Mouse (Mus musculus): ENCODE measurements around the gene Exoc6. TPM values are rescaled to one million over a fixed set of nuclear protein-coding genes. Genes with fewer than 3 reads are reported as not detected.

Gene Exoc6
- polyA plus RNA-seq, 1 experiment: 14.1 TPM

DNA sequence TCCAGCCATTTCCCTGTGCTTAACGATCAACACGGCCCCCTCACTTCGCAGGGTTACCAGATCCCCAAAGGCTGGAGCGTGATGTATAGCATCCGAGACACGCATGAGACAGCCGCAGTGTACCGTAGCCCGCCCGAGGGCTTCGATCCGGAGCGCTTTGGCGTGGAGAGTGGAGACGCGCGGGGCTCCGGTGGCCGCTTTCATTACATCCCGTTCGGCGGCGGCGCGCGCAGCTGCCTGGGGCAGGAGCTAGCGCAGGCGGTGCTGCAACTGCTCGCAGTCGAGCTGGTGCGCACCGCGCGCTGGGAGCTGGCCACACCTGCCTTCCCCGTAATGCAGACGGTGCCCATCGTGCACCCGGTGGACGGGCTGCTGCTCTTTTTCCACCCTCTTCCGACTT lies 142.7 kb downstream of the Exoc6 start:
- no peak for TF ChIP-seq FLI1 (IDR thresholded peaks at IDR 0.05; ENCODE audit: low read length)
- no peak for TF ChIP-seq GATA1 (IDR thresholded peaks at IDR 0.05; ENCODE audit: borderline replicate concordance, low read length)
- Histone ChIP-seq H3K4me3 (replicated peaks) (peak overlapping the region; percentile 85), H3K36me3 (replicated peaks; ENCODE audit: low read length) (peaks cover 75% of the 10 kb centered on the region), H3K27me3 (replicated peaks) (peaks cover 64% of the 10 kb centered on the region), H3K9me3 (peaks cover 5% of the 10 kb centered on the region; the same call in 1 of the 2 replicates), H3K4me1 (peaks cover 55% of the 10 kb centered on the region)

DNA sequence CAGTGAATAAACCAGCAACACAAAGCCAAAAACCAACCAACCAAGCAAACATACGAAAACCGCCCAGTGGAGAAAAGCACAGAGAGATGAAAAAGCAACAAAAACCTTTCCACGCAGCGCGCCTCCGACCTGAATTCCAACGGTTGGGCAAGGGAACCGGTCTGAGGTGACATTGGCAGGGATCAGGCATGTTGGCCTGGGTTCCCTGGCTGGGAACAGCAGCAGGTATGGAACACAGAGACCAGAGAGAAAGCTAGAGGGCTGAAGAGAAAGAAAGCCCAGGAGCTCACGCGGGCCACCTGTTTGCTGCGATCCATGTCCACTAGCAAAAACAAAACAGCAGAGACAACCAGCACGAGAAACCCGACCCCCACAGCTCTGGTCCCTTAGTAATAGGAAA lies 144.9 kb downstream of the Exoc6 start:
- Histone ChIP-seq H3K9me3 (peaks cover 5% of the 10 kb centered on the region; the same call in 1 of the 2 replicates), H3K4me1 (peaks cover 59% of the 10 kb centered on the region), H3K4me3 (replicated peaks) (no peak overlapping the region), H3K27me3 (replicated peaks) (peaks cover 87% of the 10 kb centered on the region), H3K36me3 (replicated peaks; ENCODE audit: low read length) (peaks cover 67% of the 10 kb centered on the region)
- TF ChIP-seq FLI1 (IDR thresholded peaks at IDR 0.05; ENCODE audit: low read length) (no peak), GATA1 (IDR thresholded peaks at IDR 0.05; ENCODE audit: borderline replicate concordance, low read length) (no peak)

DNA sequence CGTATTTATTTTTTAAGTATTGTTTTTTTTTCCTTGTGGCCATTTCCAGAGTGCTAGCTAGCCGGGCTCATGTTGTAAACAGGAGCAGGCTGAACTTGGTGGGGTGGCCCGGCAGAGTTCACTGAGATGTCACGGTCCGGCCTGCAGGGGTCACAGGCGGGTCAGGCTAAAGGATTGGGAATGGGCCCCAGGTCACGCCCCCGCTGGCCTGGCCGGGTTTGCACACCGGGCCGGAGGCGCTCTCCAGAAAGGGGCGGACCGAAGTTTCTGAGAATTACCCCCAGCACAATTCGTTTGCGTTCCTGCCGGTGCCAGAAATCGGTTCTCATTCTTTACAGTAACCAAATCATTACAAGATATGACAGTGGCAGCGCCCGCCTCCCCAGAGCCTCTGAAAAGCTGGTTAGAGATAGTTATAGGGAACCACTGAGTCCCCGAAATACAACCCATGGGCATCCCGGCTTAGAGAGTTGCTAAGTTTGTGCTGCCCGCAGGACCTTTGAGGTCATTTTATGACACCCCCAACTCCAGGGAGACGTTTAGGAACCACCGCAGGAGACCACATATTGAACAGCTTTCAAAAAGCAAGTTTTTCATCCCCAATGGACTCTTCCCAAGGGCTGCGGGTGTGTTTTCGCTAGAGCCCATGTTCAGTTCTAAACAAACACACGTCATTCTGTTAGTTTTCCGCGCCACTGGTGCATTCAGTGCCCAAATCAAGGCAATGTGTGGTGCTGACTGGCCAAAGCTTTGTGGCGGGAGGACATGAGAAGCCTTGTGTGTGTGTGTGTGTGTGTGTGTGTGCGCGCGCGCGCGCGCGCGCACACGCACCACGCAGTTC lies 145.8 kb downstream of the Exoc6 start:
- Histone ChIP-seq H3K36me3 (replicated peaks; ENCODE audit: low read length) (peaks cover 65% of the 10 kb centered on the region), H3K27me3 (replicated peaks) (peaks cover 92% of the 10 kb centered on the region), H3K4me3 (replicated peaks) (peak overlapping the region; percentile 54), H3K9me3 (peaks cover 5% of the 10 kb centered on the region; the same call in 1 of the 2 replicates), H3K4me1 (peaks cover 55% of the 10 kb centered on the region)
- no peak for TF ChIP-seq GATA1 (IDR thresholded peaks at IDR 0.05; ENCODE audit: borderline replicate concordance, low read length)
- TF ChIP-seq FLI1 (IDR thresholded peaks at IDR 0.05; ENCODE audit: low read length): no peak

DNA sequence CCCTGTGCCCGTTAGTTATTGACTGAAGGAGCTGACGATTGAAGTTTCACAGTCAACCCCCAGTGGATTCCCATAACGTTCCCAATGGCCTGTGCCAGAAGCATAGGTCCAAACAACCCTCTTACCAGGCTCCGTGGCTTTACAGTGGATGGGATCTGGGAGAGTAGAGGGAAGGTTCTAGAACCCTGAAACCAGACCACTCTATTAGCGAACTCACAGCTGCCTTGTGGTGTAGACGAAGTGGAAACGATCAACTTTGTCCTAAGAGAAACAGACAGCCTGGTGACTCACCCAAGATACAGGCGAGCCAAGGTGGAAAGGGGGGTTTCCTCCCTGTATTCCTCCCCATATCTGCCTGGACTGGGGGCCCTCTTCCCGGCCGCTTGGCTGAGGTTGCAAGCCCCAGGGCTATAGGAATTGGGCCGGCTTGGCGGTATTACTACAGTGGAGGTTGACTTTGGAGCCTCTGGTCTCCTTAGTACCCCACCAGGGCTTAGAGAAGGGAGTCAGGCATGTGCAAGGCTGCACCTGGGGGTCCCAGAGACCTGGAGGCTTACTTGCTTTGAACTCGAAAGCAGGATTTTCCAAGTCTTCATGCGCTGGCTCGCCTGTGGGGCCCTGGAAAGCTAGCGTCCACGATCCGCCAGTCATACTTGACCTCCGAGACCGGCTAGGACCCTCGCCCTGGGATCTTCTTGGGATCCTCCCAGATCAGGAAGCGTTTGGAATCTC lies 146.6 kb downstream of the Exoc6 start:
- Histone ChIP-seq H3K9me3 (peaks cover 5% of the 10 kb centered on the region; the same call in 1 of the 2 replicates), H3K4me1 (peaks cover 54% of the 10 kb centered on the region), H3K27me3 (replicated peaks) (peaks cover 94% of the 10 kb centered on the region), H3K36me3 (replicated peaks; ENCODE audit: low read length) (peaks cover 57% of the 10 kb centered on the region), H3K4me3 (replicated peaks) (peak overlapping the region; percentile 81)
- no peak for TF ChIP-seq GATA1 (IDR thresholded peaks at IDR 0.05; ENCODE audit: borderline replicate concordance, low read length)
- TF ChIP-seq FLI1 (IDR thresholded peaks at IDR 0.05; ENCODE audit: low read length): no peak

DNA sequence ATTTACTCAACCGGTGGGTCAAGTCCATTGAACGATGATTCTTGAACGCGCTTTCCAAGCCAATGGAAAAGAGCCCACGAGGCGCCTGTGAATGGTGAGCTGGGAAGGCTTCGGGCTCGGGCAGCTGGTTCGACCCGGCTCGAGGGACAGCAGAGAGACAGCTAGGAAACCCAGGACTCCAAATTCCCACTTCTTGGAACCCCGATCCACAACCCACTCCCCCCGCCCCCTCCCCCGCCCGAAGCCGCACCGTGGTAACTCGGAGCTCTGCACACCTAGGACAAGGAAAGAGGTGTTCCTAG lies 147.1 kb downstream of the Exoc6 start:
- Histone ChIP-seq H3K36me3 (replicated peaks; ENCODE audit: low read length) (peaks cover 52% of the 10 kb centered on the region), H3K4me1 (peaks cover 49% of the 10 kb centered on the region), H3K4me3 (replicated peaks) (peak overlapping the region; percentile 81), H3K9me3 (peaks cover 5% of the 10 kb centered on the region; the same call in 1 of the 2 replicates), H3K27me3 (replicated peaks) (peaks cover 94% of the 10 kb centered on the region)
- TF ChIP-seq GATA1 (IDR thresholded peaks at IDR 0.05; ENCODE audit: borderline replicate concordance, low read length) (no peak), FLI1 (IDR thresholded peaks at IDR 0.05; ENCODE audit: low read length) (no peak)

DNA sequence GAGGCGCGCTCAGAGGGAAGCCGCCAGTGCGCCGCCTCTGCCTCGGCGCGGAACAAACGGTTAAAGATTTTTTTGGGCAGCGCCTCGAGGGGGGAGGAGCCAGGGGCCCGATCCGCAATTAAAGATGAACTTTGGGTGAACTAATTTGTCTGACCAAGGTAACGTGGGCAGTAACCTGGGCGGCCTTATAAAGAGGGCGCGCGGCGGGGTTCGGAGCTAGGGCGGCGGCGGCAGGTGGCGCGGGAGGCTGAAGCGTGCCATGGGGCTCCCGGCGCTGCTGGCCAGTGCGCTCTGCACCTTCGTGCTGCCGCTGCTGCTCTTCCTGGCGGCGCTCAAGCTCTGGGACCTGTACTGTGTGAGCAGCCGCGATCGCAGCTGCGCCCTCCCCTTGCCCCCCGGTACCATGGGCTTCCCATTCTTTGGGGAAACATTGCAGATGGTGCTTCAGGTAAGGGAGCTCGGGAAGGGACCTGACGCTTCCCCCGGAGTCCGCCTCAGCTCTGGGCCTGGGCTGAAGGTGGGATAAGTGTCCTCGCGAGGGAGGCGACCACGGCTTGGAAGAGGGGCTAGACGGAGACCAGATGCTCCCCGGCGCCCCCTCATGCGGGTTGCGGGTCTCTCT lies 147.5 kb downstream of the Exoc6 start, which contains the start of gene Cyp26a1:
Gene Cyp26a1 (plus strand): TSS at position 148 of the 622 bp plus-strand sequence.
- no peak for TF ChIP-seq FLI1 (IDR thresholded peaks at IDR 0.05; ENCODE audit: low read length)
- TF ChIP-seq GATA1 (IDR thresholded peaks at IDR 0.05; ENCODE audit: borderline replicate concordance, low read length): no peak
- H3K36me3 ChIP-seq (replicated peaks; ENCODE audit: low read length): peaks cover 48% of the 10 kb centered on the region
- H3K9me3 ChIP-seq: peaks cover 5% of the 10 kb centered on the region; the same call in 1 of the 2 replicates
- peaks cover 47% of the 10 kb centered on the region for H3K4me1 ChIP-seq
- H3K27me3 ChIP-seq (replicated peaks): peaks cover 92% of the 10 kb centered on the region
- H3K4me3 ChIP-seq (replicated peaks): peak within 1 kb of the TSS; percentile 81

DNA sequence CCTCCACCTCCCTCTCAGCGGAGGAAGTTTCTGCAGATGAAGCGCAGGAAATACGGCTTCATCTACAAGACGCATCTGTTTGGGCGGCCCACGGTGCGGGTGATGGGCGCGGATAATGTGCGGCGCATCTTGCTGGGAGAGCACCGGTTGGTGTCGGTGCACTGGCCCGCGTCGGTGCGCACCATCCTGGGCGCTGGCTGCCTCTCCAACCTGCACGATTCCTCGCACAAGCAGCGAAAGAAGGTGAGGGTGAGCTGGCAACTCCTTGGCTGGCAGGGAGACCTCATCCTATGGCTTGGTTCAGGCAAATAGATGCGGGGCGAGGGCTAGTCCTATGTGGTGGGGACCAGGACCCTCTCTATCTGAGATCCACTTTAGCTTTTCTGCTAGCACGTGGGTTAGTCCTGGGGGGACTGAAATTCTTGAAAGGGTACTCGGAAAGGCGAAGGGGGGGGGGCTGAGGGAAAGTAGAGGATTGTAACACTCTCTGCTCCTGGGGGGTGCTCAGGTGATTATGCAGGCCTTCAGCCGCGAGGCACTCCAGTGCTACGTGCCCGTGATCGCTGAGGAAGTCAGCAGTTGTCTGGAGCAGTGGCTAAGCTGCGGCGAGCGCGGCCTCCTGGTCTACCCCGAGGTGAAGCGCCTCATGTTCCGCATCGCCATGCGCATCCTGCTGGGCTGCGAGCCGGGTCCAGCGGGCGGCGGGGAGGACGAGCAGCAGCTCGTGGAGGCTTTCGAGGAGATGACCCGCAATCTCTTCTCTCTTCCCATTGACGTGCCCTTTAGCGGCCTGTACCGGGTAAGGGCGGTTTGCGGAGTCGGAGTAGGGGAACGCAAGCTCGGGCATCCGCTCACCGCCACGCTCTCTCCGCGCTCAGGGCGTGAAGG lies 148.3 kb downstream of the Exoc6 start:
- H3K4me3 ChIP-seq (replicated peaks): peak overlapping the region; percentile 81
- TF ChIP-seq GATA1 (IDR thresholded peaks at IDR 0.05; ENCODE audit: borderline replicate concordance, low read length): no peak
- H3K27me3 ChIP-seq (replicated peaks): peaks cover 89% of the 10 kb centered on the region

DNA sequence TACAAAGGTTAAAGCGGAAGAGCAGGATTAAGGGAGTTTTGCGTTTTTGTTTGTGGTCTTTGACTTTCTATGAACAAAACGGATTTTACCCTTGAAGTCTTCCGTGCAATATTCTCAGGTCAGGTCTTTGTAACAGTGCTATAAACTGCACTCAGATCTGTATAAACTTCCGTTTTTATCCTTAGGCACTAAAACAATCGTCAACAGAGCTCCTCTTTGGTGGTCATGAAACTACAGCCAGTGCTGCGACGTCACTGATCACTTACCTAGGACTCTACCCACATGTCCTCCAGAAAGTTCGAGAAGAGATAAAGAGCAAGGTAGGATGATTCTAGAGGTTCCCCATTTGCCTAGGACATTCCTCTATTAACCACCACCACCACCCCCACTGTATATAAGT lies 149.5 kb downstream of the Exoc6 start:
- Histone ChIP-seq H3K9me3 (no peaks in the 10 kb centered on the region), H3K27me3 (replicated peaks) (peaks cover 80% of the 10 kb centered on the region), H3K4me3 (replicated peaks) (no peak overlapping the region), H3K36me3 (replicated peaks; ENCODE audit: low read length) (peaks cover 29% of the 10 kb centered on the region), H3K4me1 (peaks cover 36% of the 10 kb centered on the region)
- TF ChIP-seq GATA1 (IDR thresholded peaks at IDR 0.05; ENCODE audit: borderline replicate concordance, low read length): no peak
- TF ChIP-seq FLI1 (IDR thresholded peaks at IDR 0.05; ENCODE audit: low read length): no peak

More for the DNA sequence above, 148.3 kb downstream of the Exoc6 start:
- Histone ChIP-seq H3K9me3 (peaks cover 5% of the 10 kb centered on the region; the same call in 1 of the 2 replicates), H3K4me1 (peaks cover 42% of the 10 kb centered on the region), H3K36me3 (replicated peaks; ENCODE audit: low read length) (peaks cover 40% of the 10 kb centered on the region)
